Mouse (Mus musculus): Measurements from ENCODE around the gene Fzr1. TPM values are rescaled to one million over a fixed set of nuclear protein-coding genes. Genes with fewer than 3 reads are reported as not detected.

Gene Fzr1
- total RNA-seq (2012; rRNA removed) (20.7 and 24.7 TPM in 2 replicates), polyA plus RNA-seq (2012; ENCODE audit: insufficient read depth in 1 of 2, insufficient read length in 2 of 2, low read depth in 1 of 2, low replicate concordance in 2 of 2, missing spikeins in 1 of 2) (100 to 1,000 TPM in 1 of 2 experiments, not detected in 1; 115 TPM)

GRCm38 (mm10) chr10:81377793-81378552 is at the start of gene Fzr1:
Gene Fzr1 (minus strand): TSS chr10:81378516.
- no peak for DNase-seq (ENCODE audit: low read depth, low spot score)
- Histone ChIP-seq H3K79me2 (ENCODE audit: control insufficient read depth, insufficient read depth, low read length, poor library complexity) (peaks cover 35% of the 10 kb centered on the region), H3K27ac (ENCODE audit: control insufficient read depth, low read depth, low read length) (peak within 1 kb of the TSS; percentile 93), H3K4me3 (ENCODE audit: control insufficient read depth in 1 of 2, insufficient read depth in 1 of 2, low read depth in 2 of 2, low read length in 2 of 2) (peak within 1 kb of the TSS; percentile 81 to 99), H3K36me3 (ENCODE audit: control insufficient read depth in 1 of 2, insufficient read depth in 2 of 2, low read length in 2 of 2) (peaks cover 5 to 39% of the 10 kb centered on the region in 2 experiments), H3K27me3 (ENCODE audit: control insufficient read depth in 1 of 2, insufficient read depth in 2 of 2, low read length in 2 of 2) (no peaks in the 10 kb centered on the region), H3K9me3 (replicated peaks; ENCODE audit: insufficient read depth, low read length) (no peaks in the 10 kb centered on the region), H3K9ac (ENCODE audit: control insufficient read depth, low read depth, low read length, poor library complexity, severe bottlenecking) (peak within 1 kb of the TSS; percentile 89), H3K4me1 (ENCODE audit: control insufficient read depth in 1 of 2, insufficient read depth in 2 of 2, low read length in 2 of 2) (peaks cover 30 to 44% of the 10 kb centered on the region in 2 experiments)
- TF ChIP-seq JUND (IDR thresholded peaks at IDR 0.05; ENCODE audit: low read depth, low read length) (no peak), POLR2AphosphoS2 (IDR thresholded peaks at IDR 0.05; ENCODE audit: low read length) (0 out of 2 replicates have a peak, but pooled peaks have one; percentile 10), NELFE (IDR thresholded peaks at IDR 0.05; ENCODE audit: low read depth, low read length) (peak; percentile 66), KAT2A (conservative IDR thresholded peaks at IDR 0.05; ENCODE audit: low read depth, low read length) (no peak), ZC3H11A (IDR thresholded peaks at IDR 0.05; ENCODE audit: low read depth, low read length) (no peak), MAFK (IDR thresholded peaks at IDR 0.05; ENCODE audit: borderline replicate concordance, low read depth, low read length) (no peak), MXI1 (IDR thresholded peaks at IDR 0.05; ENCODE audit: low read depth, low read length) (peak; percentile 15; the same call in 1 of the 2 replicates), POLR2A (IDR thresholded peaks at IDR 0.05; ENCODE audit: control insufficient read depth in 1 of 2, insufficient read depth in 1 of 2, low read depth in 1 of 2, low read length in 2 of 2, poor library complexity in 1 of 2) (peak in 1 of 2 experiments; percentile 68; a peak in 1 of 4 replicates), HCFC1 (IDR thresholded peaks at IDR 0.05; ENCODE audit: low read depth, low read length) (0 out of 2 replicates have a peak, but pooled peaks have one; percentile 1)

DNA sequence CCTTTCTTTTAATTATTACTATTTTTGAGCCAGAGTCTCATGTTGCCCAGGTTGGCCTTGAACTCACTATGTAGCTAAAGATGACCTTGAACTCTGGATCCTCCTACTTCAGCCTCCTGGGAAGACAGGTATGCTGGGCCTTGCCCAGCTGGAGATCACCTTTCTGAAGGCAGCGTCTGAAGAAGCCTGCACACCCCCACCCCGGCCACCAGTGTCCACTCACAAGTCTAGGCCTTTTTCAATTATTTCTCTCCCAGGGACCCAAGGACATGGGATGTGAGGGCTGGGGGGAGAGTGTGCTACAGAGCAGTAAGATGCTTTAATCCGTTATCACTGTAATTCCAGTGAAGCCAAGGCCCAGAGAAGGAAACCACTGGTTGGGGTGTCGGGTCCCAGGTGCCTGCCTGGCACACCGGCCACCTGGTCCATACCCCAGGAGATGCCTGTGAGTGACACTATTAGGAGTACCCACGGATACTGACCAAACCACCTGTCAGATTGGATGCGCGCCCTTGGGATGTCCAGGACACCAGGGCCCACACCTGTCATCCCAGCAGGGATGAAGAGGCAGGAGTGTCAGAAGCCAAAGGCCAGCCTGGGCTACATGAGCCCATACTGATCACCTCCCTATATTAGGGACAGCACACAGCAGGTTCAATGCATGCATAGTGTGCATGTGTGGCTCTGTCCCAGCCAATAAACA is 49.6 kb upstream of the Fzr1 start:
- no peaks in the 10 kb centered on the region for H3K9me3 ChIP-seq (replicated peaks; ENCODE audit: insufficient read depth, low read length)
- H3K9ac ChIP-seq (ENCODE audit: control insufficient read depth, low read depth, low read length, poor library complexity, severe bottlenecking): no peak overlapping the region
- TF ChIP-seq JUND (IDR thresholded peaks at IDR 0.05; ENCODE audit: low read depth, low read length) (no peak), UBTF (IDR thresholded peaks at IDR 0.05; ENCODE audit: borderline replicate concordance, insufficient read depth, low read depth, low read length) (no peak), TBP (IDR thresholded peaks at IDR 0.05; ENCODE audit: low read depth, low read length) (no peak)
- peaks cover 0 to 3% of the 10 kb centered on the region in 2 experiments; a peak in 1 of 4 replicates for H3K36me3 ChIP-seq (ENCODE audit: control insufficient read depth in 1 of 2, insufficient read depth in 2 of 2, low read length in 2 of 2)
- DNase-seq (ENCODE audit: low read depth, low spot score): no peak
- H3K27ac ChIP-seq (ENCODE audit: control insufficient read depth, low read depth, low read length): no peak overlapping the region
- peaks cover 0 to 14% of the 10 kb centered on the region in 2 experiments; a peak in 2 of 4 replicates for H3K4me1 ChIP-seq (ENCODE audit: control insufficient read depth in 1 of 2, insufficient read depth in 2 of 2, low read length in 2 of 2)
- no peaks in the 10 kb centered on the region for H3K27me3 ChIP-seq (ENCODE audit: control insufficient read depth in 1 of 2, insufficient read depth in 2 of 2, low read length in 2 of 2)
- peaks cover 7% of the 10 kb centered on the region for H3K79me2 ChIP-seq (ENCODE audit: control insufficient read depth, insufficient read depth, low read length, poor library complexity)
- no peak overlapping the region for H3K4me3 ChIP-seq (ENCODE audit: control insufficient read depth in 1 of 2, insufficient read depth in 1 of 2, low read depth in 2 of 2, low read length in 2 of 2)

Data from MEL (cell line).